Mouse (Mus musculus) megakaryocyte-erythroid progenitor cell, adult 5-6 weeks (primary cell): ENCODE results near the gene Ksr2. TPM values are rescaled to one million over a fixed set of nuclear protein-coding genes. Genes with fewer than 3 reads are reported as not detected.

ENCODE experiments used
- ATAC-seq: replicated peaks from 2 replicates; pipeline ENCODE4 v1.8.0; 2016; ENCODE audit warnings: mild to moderate bottlenecking, inconsistent platforms; ENCODE audit not compliant: severe bottlenecking, poor library complexity, low FRiP score, low TSS enrichment
- total RNA-seq, 2 experiments: library from RNA; stranded (forward) in 1 of 2; stranded (reverse) in 1 of 2; fragments of 200-1000, 215-1000 nt in 1 of 2; fragments of >200 nt in 1 of 2; fragmentation: Nextera tagmentation in 1 of 2; gene quantifications; 2 replicates each; pipeline ENCODE4 v1.2.3; 2014 to 2017

Ksr2 gene
- total RNA-seq, 2 experiments from 2014 or later, result not detected

GRCm38 (mm10) chr5:117515396-117515795, 101.6 kb downstream of the Ksr2 start:
- ATAC-seq, result no peak

- ATAC-seq, result no peak
Measured at GRCm38 (mm10) chr5:117515861-117516260, 102.1 kb downstream of the Ksr2 start.

- ATAC-seq, result no peak
Measured at GRCm38 (mm10) chr5:117516597-117516996, 102.8 kb downstream of the Ksr2 start.

GRCm38 (mm10) chr5:117519858-117520495, 106.2 kb downstream of the Ksr2 start:
- no peak for ATAC-seq

- no peak for ATAC-seq
Measured at GRCm38 (mm10) chr5:117521156-117521555, 107.4 kb downstream of the Ksr2 start.

GRCm38 (mm10) chr5:117521701-117522100, 107.9 kb downstream of the Ksr2 start:
- no peak for ATAC-seq

- ATAC-seq, result no peak
Measured at GRCm38 (mm10) chr5:117522471-117522870, 108.7 kb downstream of the Ksr2 start.

- ATAC-seq, result no peak
Measured at GRCm38 (mm10) chr5:117523010-117523409, 109.2 kb downstream of the Ksr2 start.

- ATAC-seq, result no peak
Measured at GRCm38 (mm10) chr5:117530991-117531390, 117.2 kb downstream of the Ksr2 start.

- ATAC-seq, result no peak
Measured at GRCm38 (mm10) chr5:117539221-117539620, 125.4 kb downstream of the Ksr2 start.

GRCm38 (mm10) chr5:117541654-117542053, 127.9 kb downstream of the Ksr2 start:
- ATAC-seq, result no peak

- no peak for ATAC-seq
Measured at GRCm38 (mm10) chr5:117546694-117547268, 133.0 kb downstream of the Ksr2 start.

- ATAC-seq, result no peak
Measured at GRCm38 (mm10) chr5:117550992-117551391, 137.2 kb downstream of the Ksr2 start.

GRCm38 (mm10) chr5:117552096-117552495, 138.3 kb downstream of the Ksr2 start:
- ATAC-seq, result no peak

GRCm38 (mm10) chr5:117554505-117554904, 140.7 kb downstream of the Ksr2 start:
- no peak for ATAC-seq

- ATAC-seq, result no peak
Measured at GRCm38 (mm10) chr5:117556570-117556969, 142.8 kb downstream of the Ksr2 start.

GRCm38 (mm10) chr5:117561080-117561479, 147.3 kb downstream of the Ksr2 start:
- no peak for ATAC-seq

GRCm38 (mm10) chr5:117566051-117566665, 152.4 kb downstream of the Ksr2 start:
- no peak for ATAC-seq

- no peak for ATAC-seq
Measured at GRCm38 (mm10) chr5:117569190-117569795, 155.5 kb downstream of the Ksr2 start.

- ATAC-seq, result no peak
Measured at GRCm38 (mm10) chr5:117572428-117572827, 158.6 kb downstream of the Ksr2 start.

GRCm38 (mm10) chr5:117574894-117575293, 161.1 kb downstream of the Ksr2 start:
- ATAC-seq, result no peak
